Mouse (Mus musculus) right cerebral cortex, adult 2 months (tissue): ENCODE measurements around the gene Gm15127.
"Not testable (repeated sequence)": the region's sequence is repeated elsewhere in the genome, so short reads cannot be mapped to it uniquely, and the experiment has no call there.

ENCODE experiments used
- DNase-seq, 2 experiments: peaks; one replicate each; pipeline ENCODE4 v3.0.0; 2021 to 2022; ENCODE audit warnings: low spot score in 2 of 2

Gm15127 gene

GRCm38 (mm10) chrX:148663298-148663697 lies at the start of gene Gm15127:
TSS of gene Gm15127 (plus strand) at chrX:148663598.
- DNase-seq = not testable (repeated sequence)

GRCm38 (mm10) chrX:148615053-148615452 lies 48.3 kb upstream of the Gm15127 start, which contains the start of gene Gm8334:
TSS of gene Gm8334 (minus strand) at chrX:148615153.
- not testable (repeated sequence) for DNase-seq

- DNase-seq = not testable (repeated sequence)
These were observed 12.9 kb downstream of the Gm15127 start for GRCm38 (mm10) chrX:148676290-148676689.
